Mouse (Mus musculus): Measurements from ENCODE around the gene Zfp566. TPM values are rescaled to one million over a fixed set of nuclear protein-coding genes. Genes with fewer than 3 reads are reported as not detected.

Gene Zfp566
- polyA plus RNA-seq, 1 experiment: 13.7 TPM

DNA sequence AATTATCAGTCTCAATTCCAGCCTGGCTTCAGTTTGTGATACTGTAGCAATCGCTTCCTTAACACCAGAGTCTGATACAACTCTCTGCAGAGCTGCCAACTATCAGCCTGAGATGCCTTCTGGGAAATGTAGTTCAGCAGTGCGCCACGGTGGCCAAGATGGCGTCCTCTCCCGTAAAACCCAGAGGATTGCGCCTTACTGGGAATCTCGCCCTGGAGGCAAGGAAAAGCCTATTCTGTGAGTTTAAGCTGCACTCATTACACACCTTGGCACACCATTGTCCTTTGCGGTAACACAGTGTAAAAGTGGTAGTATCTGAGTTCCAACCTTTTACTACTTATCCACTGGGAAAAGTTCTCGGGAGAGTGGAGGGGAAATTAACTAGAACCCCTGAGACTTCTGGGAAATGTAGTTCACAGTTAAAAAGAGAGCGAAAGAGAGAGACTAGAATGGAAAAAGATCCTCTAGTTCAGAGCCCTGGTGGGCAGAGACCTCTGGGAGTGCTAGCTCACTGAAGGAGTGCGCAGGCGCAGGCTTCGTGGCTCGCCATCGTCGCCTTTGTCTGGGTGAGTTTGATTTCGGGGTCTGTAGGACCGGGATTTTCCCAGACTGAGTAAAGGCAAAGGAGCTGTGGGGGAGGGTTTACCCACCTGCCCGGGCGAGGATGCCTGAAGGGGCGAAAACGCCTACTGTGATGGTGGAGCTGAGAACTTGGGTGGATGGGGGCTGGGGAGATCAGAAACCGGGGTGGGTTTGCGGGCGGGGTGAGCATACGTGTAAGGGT lies 4.5 kb upstream of the Zfp566 start, which contains the start of gene Zfp260:
Zfp260 (plus strand) TSS at position 132 of the 784 bp plus-strand sequence.
- peak; percentile 35 for TF ChIP-seq POLR2A (IDR thresholded peaks at IDR 0.05; ENCODE audit: insufficient read depth, low read length)
- no peak for TF ChIP-seq CTCF (IDR thresholded peaks at IDR 0.05; ENCODE audit: low read depth, low read length)
- no peak for TF ChIP-seq EP300 (IDR thresholded peaks at IDR 0.05; ENCODE audit: insufficient read depth, low read depth, low read length)
- peak within 1 kb of the TSS; percentile 88 for H3K4me3 ChIP-seq (ENCODE audit: low read depth, low read length)
- no peaks in the 10 kb centered on the region for H3K27me3 ChIP-seq (ENCODE audit: control insufficient read depth, insufficient read depth, low read length, poor library complexity, severe bottlenecking)
- no peaks in the 10 kb centered on the region for H3K9me3 ChIP-seq (replicated peaks; ENCODE audit: control insufficient read depth, insufficient read depth, low read length, poor library complexity, severe bottlenecking)
- peak within 1 kb of the TSS; percentile 77 for H3K9ac ChIP-seq (ENCODE audit: low read depth, poor library complexity, severe bottlenecking)
- H3K36me3 ChIP-seq (ENCODE audit: control insufficient read depth, insufficient read depth, low read length, poor library complexity, severe bottlenecking): no peaks in the 10 kb centered on the region
- H3K27ac ChIP-seq (ENCODE audit: insufficient read depth, low read length): peak within 1 kb of the TSS; percentile 98
- no peaks in the 10 kb centered on the region for H3K4me1 ChIP-seq (ENCODE audit: control insufficient read depth, insufficient read depth, low read length)

DNA sequence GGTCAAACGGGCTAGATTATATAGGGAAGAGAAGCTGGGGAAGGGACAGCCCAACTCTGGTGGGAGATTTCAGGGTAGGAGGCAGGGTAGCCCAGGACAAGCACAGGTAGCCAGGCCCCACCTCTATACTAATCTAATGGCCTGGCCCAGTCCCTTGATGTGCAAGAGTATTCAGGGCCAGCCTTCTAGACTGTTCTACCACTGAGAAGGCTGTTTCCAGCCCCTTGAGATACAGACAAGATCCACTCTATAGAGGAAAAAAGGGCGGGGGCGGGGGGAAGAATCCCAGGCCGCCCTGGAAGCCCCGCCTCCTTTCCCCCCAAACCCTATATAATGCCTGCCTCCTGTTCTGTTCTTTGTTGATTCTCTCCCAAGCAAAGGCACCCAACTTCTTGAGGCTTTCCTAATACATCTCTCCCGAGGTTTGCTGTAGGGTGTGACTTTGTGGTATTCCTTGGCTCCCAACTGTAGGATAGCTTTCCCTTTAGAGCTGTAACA lies 3.6 kb upstream of the Zfp566 start:
- Histone ChIP-seq H3K27me3 (ENCODE audit: control insufficient read depth, insufficient read depth, low read length, poor library complexity, severe bottlenecking) (no peaks in the 10 kb centered on the region), H3K4me3 (ENCODE audit: low read depth, low read length) (peak overlapping the region; percentile 27; the same call in 1 of the 2 replicates), H3K36me3 (ENCODE audit: control insufficient read depth, insufficient read depth, low read length, poor library complexity, severe bottlenecking) (no peaks in the 10 kb centered on the region), H3K27ac (ENCODE audit: insufficient read depth, low read length) (peak overlapping the region; percentile 76), H3K9ac (ENCODE audit: low read depth, poor library complexity, severe bottlenecking) (peak overlapping the region; percentile 77), H3K4me1 (ENCODE audit: control insufficient read depth, insufficient read depth, low read length) (no peaks in the 10 kb centered on the region), H3K9me3 (replicated peaks; ENCODE audit: control insufficient read depth, insufficient read depth, low read length, poor library complexity, severe bottlenecking) (no peaks in the 10 kb centered on the region)
- TF ChIP-seq EP300 (IDR thresholded peaks at IDR 0.05; ENCODE audit: insufficient read depth, low read depth, low read length) (no peak), CTCF (IDR thresholded peaks at IDR 0.05; ENCODE audit: low read depth, low read length) (no peak), POLR2A (IDR thresholded peaks at IDR 0.05; ENCODE audit: insufficient read depth, low read length) (no peak)

DNA sequence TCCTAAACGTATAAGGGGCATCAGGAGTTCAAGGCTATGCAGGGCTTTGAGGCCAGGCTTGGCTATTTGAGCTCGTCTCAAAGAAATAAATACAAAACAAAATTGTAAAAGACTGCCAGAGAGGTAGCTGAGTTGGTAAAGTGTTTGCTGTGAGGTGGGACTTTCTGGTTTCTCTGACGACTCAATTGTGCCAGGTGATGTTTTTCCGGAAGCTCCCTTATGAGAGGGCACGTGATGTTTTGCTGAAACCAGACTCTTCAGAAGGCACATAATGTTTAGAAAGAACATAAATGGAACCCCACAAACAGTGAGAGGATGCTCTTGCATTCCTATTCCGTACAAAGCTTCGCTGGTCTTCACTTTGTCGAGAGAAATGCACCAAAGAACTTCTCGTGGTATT lies 2.3 kb upstream of the Zfp566 start:
- no peak for TF ChIP-seq POLR2A (IDR thresholded peaks at IDR 0.05; ENCODE audit: insufficient read depth, low read length)
- TF ChIP-seq EP300 (IDR thresholded peaks at IDR 0.05; ENCODE audit: insufficient read depth, low read depth, low read length): no peak
- no peak for TF ChIP-seq CTCF (IDR thresholded peaks at IDR 0.05; ENCODE audit: low read depth, low read length)
- H3K9me3 ChIP-seq (replicated peaks; ENCODE audit: control insufficient read depth, insufficient read depth, low read length, poor library complexity, severe bottlenecking): no peaks in the 10 kb centered on the region
- no peak overlapping the region for H3K4me3 ChIP-seq (ENCODE audit: low read depth, low read length)
- no peak overlapping the region for H3K27ac ChIP-seq (ENCODE audit: insufficient read depth, low read length)
- H3K9ac ChIP-seq (ENCODE audit: low read depth, poor library complexity, severe bottlenecking): no peak overlapping the region
- H3K4me1 ChIP-seq (ENCODE audit: control insufficient read depth, insufficient read depth, low read length): peaks cover 3% of the 10 kb centered on the region
- no peaks in the 10 kb centered on the region for H3K36me3 ChIP-seq (ENCODE audit: control insufficient read depth, insufficient read depth, low read length, poor library complexity, severe bottlenecking)
- no peaks in the 10 kb centered on the region for H3K27me3 ChIP-seq (ENCODE audit: control insufficient read depth, insufficient read depth, low read length, poor library complexity, severe bottlenecking)

DNA sequence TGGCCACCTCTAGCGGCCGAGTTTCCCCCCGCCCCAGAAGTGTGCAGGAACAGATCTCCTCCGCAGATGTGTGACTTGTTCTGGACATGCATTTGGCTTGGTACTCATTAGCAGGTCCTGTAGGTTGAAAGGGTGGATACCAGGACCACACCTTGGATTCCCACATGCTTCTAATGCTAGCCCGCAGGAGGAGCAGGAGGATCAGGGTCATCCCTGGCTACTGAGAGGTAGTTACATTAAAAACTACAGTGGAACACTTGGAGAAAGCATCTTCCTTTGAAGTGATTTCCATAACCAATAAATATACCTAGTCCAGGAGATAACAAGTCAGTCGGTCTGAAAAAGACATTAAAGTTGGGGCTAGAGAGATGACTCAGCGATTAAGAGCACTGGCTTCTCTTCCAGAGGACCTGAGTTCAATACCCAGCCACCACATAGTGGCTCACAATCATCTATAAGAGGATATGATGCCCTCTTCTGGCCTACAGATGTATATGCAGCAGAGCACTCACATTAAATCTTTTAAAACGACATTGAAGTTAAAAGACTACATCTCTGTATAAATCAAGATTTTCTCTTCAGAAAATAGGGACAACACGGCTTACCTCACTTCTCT lies 751 bp upstream of the Zfp566 start:
- Histone ChIP-seq H3K36me3 (ENCODE audit: control insufficient read depth, insufficient read depth, low read length, poor library complexity, severe bottlenecking) (peaks cover 9% of the 10 kb centered on the region), H3K27me3 (ENCODE audit: control insufficient read depth, insufficient read depth, low read length, poor library complexity, severe bottlenecking) (no peaks in the 10 kb centered on the region), H3K9me3 (replicated peaks; ENCODE audit: control insufficient read depth, insufficient read depth, low read length, poor library complexity, severe bottlenecking) (no peaks in the 10 kb centered on the region), H3K9ac (ENCODE audit: low read depth, poor library complexity, severe bottlenecking) (peak overlapping the region; percentile 48), H3K4me3 (ENCODE audit: low read depth, low read length) (peak overlapping the region; percentile 64), H3K27ac (ENCODE audit: insufficient read depth, low read length) (peak overlapping the region; percentile 93), H3K4me1 (ENCODE audit: control insufficient read depth, insufficient read depth, low read length) (peaks cover 3% of the 10 kb centered on the region)
- TF ChIP-seq POLR2A (IDR thresholded peaks at IDR 0.05; ENCODE audit: insufficient read depth, low read length): no peak
- no peak for TF ChIP-seq EP300 (IDR thresholded peaks at IDR 0.05; ENCODE audit: insufficient read depth, low read depth, low read length)
- TF ChIP-seq CTCF (IDR thresholded peaks at IDR 0.05; ENCODE audit: low read depth, low read length): no peak

DNA sequence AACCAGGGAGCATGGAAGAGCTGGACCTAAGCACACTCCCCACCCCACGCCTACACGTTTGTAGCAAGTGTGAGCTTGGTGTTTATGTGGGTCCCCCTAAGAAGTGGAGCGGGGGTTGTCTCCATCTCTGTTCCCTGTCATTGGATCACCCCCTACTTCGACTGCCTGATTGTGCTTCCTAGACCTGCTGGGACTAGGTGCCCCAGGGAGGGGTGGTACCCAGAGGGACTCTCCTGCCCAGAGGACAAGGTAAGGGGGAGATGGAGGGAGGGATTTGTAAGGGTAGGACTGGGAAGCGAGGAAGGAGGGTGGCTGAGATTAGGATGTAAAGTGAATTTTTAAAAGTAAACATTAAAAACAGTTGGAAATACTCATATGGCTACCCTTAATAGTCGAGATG lies 922 bp downstream of the Zfp566 start:
- Histone ChIP-seq H3K27ac (ENCODE audit: insufficient read depth, low read length) (no peak overlapping the region), H3K36me3 (ENCODE audit: control insufficient read depth, insufficient read depth, low read length, poor library complexity, severe bottlenecking) (peaks cover 21% of the 10 kb centered on the region), H3K9me3 (replicated peaks; ENCODE audit: control insufficient read depth, insufficient read depth, low read length, poor library complexity, severe bottlenecking) (no peaks in the 10 kb centered on the region), H3K27me3 (ENCODE audit: control insufficient read depth, insufficient read depth, low read length, poor library complexity, severe bottlenecking) (no peaks in the 10 kb centered on the region), H3K4me1 (ENCODE audit: control insufficient read depth, insufficient read depth, low read length) (peaks cover 3% of the 10 kb centered on the region), H3K4me3 (ENCODE audit: low read depth, low read length) (peak overlapping the region; percentile 68), H3K9ac (ENCODE audit: low read depth, poor library complexity, severe bottlenecking) (peak overlapping the region; percentile 38)
- no peak for TF ChIP-seq EP300 (IDR thresholded peaks at IDR 0.05; ENCODE audit: insufficient read depth, low read depth, low read length)
- TF ChIP-seq POLR2A (IDR thresholded peaks at IDR 0.05; ENCODE audit: insufficient read depth, low read length): no peak
- TF ChIP-seq CTCF (IDR thresholded peaks at IDR 0.05; ENCODE audit: low read depth, low read length): no peak

Data from ES-Bruce4 (cell line).